Mouse (Mus musculus) G1E (cell line): Measurements from ENCODE around the gene Col9a1.

ENCODE experiments used
- GATA1 ChIP-seq: IDR thresholded peaks from 2 replicates; pipeline ENCODE4 v1.6.1; 2012; ENCODE audit warnings: borderline replicate concordance, low read length, inconsistent platforms, mixed read lengths
- TAL1 ChIP-seq: conservative IDR thresholded peaks from 2 replicates; pipeline ENCODE4 v1.6.1; 2012; ENCODE audit warnings: low read depth, low read length, inconsistent platforms, mixed read lengths

DNA sequence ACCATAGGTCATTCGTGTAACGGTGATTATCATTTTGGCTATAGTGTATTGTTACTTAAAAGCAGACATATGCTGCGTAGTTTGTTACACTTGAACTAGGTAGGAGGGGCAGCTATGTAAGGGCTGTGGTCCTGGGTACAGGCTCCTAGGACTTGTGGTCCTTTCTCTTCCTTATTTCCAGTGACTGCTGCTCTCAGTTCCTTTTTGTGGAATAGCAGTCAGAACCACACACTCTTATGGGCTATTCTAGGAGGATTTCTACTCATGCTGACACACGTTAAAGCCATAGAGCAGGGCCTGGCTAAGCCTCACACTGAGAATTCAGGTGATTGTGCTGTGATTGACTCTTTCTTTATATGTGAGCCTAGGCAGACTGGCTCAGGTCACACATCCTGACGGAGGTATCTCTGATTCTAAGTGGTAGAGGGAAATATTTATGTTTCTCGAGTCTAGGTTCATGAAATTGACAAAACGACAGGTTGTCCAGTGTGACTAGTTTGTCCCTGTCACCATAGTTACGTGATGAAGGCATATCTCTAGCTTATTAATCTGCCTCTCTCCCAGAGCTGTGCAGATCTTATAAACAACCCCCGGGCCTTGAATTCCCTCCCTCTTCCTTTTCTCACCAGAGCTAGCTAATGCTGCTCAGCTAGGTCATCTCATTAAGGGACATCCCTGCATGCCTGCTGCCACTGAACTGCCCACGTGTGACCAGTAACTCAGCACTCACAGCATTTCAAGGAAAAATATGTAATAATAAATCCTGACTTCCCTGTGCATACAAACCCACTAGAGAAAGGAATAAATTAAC lies 71.1 kb downstream of the Col9a1 start:
- TF ChIP-seq TAL1 (no peak), GATA1 (no peak)
